Mouse (Mus musculus) ovary, adult 2 months (tissue): ENCODE results near the gene Wipi1. TPM values are rescaled to one million over a fixed set of nuclear protein-coding genes. Genes with fewer than 3 reads are reported as not detected.

Source experiments
- polyA plus RNA-seq: library from polyadenylated mRNA; depleted of rRNA; stranded (reverse); fragments of >200 nt; gene quantifications from 2 replicates; pipeline ENCODE4 v1.2.3, GENCODE M21; 2012; rRNA removed

Gene Wipi1
- 36.4 and 42.5 TPM in 2 replicates for polyA plus RNA-seq

DNA sequence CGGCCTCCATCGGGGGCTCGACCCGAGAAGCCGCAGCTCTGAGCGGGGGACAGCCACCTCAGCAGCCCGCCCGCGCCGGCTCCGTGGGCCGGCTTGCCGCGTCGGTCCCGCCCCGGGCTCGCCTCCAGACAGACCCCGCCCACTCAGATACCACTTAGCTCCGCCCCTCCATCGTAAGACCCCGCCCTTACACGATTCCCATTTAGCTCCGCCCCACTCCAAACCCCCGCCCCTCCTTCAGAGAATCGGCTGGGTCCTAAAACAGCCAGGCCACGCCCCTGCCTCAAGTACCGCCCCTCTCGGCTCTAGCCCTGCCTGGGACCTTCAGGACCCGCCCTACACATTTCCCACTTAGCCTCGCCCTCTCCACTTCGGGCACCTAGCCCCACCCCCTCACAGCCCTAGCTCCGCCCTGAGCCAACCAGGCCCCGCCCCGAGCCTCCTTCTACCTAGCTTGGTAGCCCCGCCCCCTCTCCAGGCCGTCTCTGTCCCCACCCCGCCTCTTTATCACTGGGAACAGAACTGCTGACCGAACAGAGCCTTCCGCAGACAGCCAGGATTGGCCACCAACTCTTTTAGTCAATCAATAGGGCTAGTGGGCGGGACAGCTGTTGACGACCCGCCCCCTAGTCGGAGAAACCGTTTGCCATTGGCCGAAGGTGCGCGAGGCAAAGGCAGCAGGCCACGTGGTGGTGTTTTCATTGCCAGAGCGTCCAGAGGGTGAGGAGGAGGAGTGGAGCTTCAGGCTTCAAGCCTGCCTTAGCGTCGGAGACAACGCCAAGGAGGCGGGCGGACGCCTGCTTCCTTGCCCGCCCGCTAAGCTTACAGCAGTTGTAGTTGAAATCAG, at the start of gene Wipi1:
Gene Wipi1, minus strand, starts transcription at position 665 of the 847 bp plus-strand sequence.

DNA sequence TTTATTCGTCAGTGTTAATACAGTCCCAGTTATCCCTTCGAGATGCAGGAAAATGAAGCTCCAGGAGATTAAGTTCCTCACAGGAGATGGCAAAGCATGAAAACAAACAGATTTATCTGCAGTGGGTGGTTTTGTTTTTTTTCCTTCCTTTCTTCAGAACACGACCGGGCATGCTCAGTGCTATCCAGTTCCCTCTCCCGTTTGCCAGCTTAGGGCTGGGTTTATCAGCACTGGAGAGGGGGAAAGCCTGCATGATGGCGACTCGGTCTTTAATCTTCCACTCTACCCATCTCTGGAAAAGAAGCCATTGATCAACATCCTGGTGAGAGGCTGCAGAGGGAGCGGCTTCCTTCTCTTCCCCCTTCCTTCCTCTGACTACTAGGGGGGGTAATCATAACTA, 37.4 kb upstream of the Wipi1 start, which contains the start of gene Prkar1a:
Gene Prkar1a, plus strand, starts transcription at position 200 of the 400 bp plus-strand sequence.

Other genes starting within 250 kb of the Wipi1 start
- gene Gna13, start 249.1 kb downstream of the Wipi1 start, polyA plus RNA-seq, result 42.1 and 43.7 TPM in 2 replicates
- gene 9930022D16Rik, start 198.1 kb downstream of the Wipi1 start, polyA plus RNA-seq, result not detected in 2 replicates
- 24.7 and 35.5 TPM in 2 replicates for gene Amz2, start 186.0 kb downstream of the Wipi1 start, polyA plus RNA-seq
- gene Arsg, start 138.6 kb downstream of the Wipi1 start, polyA plus RNA-seq, result 6.1 and 7.7 TPM in 2 replicates
- gene Slc16a6, start 138.4 kb downstream of the Wipi1 start, polyA plus RNA-seq, result 0.86 and 1.3 TPM in 2 replicates
- 127 and 164 TPM in 2 replicates for gene Prkar1a, start 37.4 kb upstream of the Wipi1 start, polyA plus RNA-seq
- gene Fam20a, start 110.3 kb upstream of the Wipi1 start, polyA plus RNA-seq, result 16.0 and 20.3 TPM in 2 replicates
- not detected in 2 replicates for gene 1700012B07Rik, start 216.1 kb upstream of the Wipi1 start, polyA plus RNA-seq